Mouse (Mus musculus): ENCODE data around the gene Rbm12b1.
"Not testable (repeated sequence)": the region's sequence is repeated elsewhere in the genome, so short reads cannot be mapped to it uniquely, and the experiment has no call there.

The Rbm12b1 gene

GRCm38 (mm10) chr4:12140141-12140567, at the start of gene Rbm12b1:
TSS of gene Rbm12b1 (plus strand) at chr4:12140264.
- peak; percentile 79 to 81 for DNase-seq

- DNase-seq: not testable (repeated sequence)
These were observed 563 bp downstream of the Rbm12b1 start for GRCm38 (mm10) chr4:12140592-12141062.

- not testable (repeated sequence) for DNase-seq
These were observed 1.5 kb downstream of the Rbm12b1 start for GRCm38 (mm10) chr4:12141516-12141915.

GRCm38 (mm10) chr4:12147660-12148059, 7.6 kb downstream of the Rbm12b1 start:
- DNase-seq: no peak

- DNase-seq: no peak
These were observed 30.9 kb downstream of the Rbm12b1 start for GRCm38 (mm10) chr4:12170986-12171317.

GRCm38 (mm10) chr4:12171318-12172091, 31.4 kb downstream of the Rbm12b1 start, which contains the start of gene Fam92a:
TSS of gene Fam92a (minus strand) at chr4:12172015.
- DNase-seq: peak; percentile 61 to 73

- DNase-seq: no peak
These were observed 38.9 kb downstream of the Rbm12b1 start for GRCm38 (mm10) chr4:12178992-12179391.
